Mouse (Mus musculus) megakaryocyte-erythroid progenitor cell, adult 5-6 weeks (primary cell): ENCODE measurements around the gene Gxylt2. TPM values are rescaled to one million over a fixed set of nuclear protein-coding genes. Genes with fewer than 3 reads are reported as not detected.

ENCODE experiments used
- ATAC-seq: replicated peaks from 2 replicates; pipeline ENCODE4 v1.8.0; 2016; ENCODE audit warnings: mild to moderate bottlenecking, inconsistent platforms; ENCODE audit not compliant: severe bottlenecking, poor library complexity, low FRiP score, low TSS enrichment
- total RNA-seq, 2 experiments: library from RNA; stranded (forward) in 1 of 2; stranded (reverse) in 1 of 2; fragments of 200-1000, 215-1000 nt in 1 of 2; fragments of >200 nt in 1 of 2; fragmentation: Nextera tagmentation in 1 of 2; gene quantifications; 2 replicates each; pipeline ENCODE4 v1.2.3; 2014 to 2017

Gene Gxylt2
- total RNA-seq, 2 experiments from 2014 or later, result not detected

DNA sequence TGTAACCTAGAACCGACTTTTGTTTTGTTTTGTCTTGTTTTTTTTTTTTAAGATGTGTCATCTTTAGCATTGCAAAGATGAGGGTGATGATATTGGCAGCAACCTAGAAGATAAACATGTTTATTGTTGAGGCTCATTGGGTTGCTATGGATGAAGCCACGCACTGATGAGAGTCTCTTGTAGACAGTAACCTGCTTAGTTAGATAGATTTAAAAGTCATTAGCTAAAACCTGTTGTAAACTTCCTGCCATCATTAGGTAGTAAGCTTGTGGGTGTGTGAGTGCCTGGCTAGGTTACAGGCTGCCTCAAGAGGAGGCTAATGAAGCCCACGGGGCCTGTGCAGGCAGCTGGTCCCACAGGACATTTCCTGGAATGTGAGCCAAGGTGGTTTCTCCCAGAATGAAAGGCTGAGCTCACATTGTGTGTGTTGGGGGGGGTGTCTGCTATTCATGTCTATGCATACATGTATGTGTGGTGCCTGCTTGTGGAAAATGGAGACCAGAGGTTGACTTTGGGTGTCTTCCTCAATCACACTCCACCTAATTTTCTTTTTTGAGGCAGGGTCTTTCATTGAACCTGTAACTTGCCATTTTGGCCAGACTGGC is 87.6 kb downstream of the Gxylt2 start:
- no peak for ATAC-seq

DNA sequence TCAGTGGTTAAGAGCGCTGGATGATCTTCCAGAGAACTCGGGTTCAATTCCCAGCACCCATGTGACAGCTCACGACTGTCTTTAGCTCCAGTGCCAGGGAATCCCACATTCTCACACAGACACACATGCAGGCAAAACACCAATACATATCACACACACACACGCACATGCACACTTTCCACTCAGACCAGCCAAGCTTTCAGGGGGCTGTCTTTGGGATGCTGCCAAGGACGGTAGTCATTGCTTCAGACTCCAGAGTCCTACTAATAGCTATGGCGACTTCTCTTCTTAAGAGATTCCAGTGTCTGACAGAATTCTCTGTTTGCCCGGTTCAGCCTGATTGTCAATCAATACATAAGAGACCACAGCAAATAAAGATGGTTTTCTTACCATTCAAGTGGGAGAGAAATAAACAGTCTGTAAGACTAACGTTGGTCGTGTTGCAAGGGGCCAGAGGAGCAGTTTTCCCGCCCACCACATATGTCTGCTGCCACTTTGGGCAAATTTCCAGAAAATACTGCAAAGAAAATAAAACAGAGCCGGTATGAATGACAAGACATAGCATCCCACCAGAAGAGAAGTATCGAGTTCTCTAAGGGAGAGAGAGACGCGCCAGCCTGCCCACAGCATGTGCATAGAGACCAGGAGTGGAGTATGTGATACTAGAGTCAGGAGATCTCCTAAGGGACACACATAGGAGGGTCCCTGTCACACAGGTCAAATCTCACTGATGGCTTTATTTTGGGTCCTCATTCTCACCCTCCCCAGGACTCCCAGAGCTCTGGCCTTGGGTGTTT is 88.6 kb downstream of the Gxylt2 start:
- ATAC-seq, result no peak

- ATAC-seq, result no peak
Observed at GRCm38 (mm10) chr6:100795797-100796196, 91.3 kb downstream of the Gxylt2 start.

GRCm38 (mm10) chr6:100799290-100799689 is 94.8 kb downstream of the Gxylt2 start:
- ATAC-seq, result no peak

DNA sequence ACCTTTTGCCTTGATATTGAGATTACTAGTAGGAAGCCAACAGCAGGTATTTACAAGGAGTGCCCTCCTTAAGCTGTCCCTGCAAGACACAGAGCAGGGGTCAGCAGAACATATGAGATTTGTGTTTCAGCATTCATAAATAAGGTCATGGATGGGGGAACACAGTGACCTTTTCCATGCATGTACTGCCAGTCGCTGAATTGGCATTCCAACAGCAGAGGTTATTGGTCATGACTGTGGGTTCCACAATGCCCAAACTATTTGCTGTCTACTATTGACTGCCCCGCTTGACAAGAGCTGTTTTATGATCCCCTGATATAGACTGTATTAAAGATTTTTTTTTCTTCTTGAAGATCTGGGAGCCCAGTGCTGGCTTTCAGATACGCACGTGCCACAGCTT is 95.2 kb downstream of the Gxylt2 start:
- no peak for ATAC-seq

GRCm38 (mm10) chr6:100800497-100800955 is 96.0 kb downstream of the Gxylt2 start:
- no peak for ATAC-seq

- no peak for ATAC-seq
Observed at GRCm38 (mm10) chr6:100802381-100803083, 98.0 kb downstream of the Gxylt2 start.

- ATAC-seq, result no peak
Observed at GRCm38 (mm10) chr6:100803250-100803649, 98.7 kb downstream of the Gxylt2 start.

- ATAC-seq, result no peak
Observed at GRCm38 (mm10) chr6:100807187-100807586, 102.7 kb downstream of the Gxylt2 start.

DNA sequence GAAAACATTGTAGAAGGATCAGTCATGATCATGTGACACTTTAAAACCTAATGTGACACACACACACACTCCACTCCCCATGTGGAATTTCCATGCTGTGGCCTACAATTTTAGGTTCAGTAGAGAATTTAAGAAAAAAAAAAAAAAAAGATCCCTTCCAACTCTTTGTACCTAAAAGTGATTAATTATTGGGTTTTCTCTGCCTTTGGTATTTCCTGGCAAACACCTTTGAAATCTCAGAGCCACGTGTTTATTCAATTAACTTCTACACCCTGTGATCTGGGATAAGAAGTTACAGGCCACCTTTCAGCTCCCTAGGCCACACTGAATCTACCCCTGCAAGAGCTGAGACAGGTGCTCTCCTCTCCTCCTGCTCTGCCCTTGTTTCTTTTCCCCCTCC is 103.2 kb downstream of the Gxylt2 start:
- ATAC-seq, result no peak

- ATAC-seq, result no peak
Observed at GRCm38 (mm10) chr6:100808221-100808778, 103.8 kb downstream of the Gxylt2 start.

- ATAC-seq, result no peak
Observed at GRCm38 (mm10) chr6:100810117-100810516, 105.6 kb downstream of the Gxylt2 start.

DNA sequence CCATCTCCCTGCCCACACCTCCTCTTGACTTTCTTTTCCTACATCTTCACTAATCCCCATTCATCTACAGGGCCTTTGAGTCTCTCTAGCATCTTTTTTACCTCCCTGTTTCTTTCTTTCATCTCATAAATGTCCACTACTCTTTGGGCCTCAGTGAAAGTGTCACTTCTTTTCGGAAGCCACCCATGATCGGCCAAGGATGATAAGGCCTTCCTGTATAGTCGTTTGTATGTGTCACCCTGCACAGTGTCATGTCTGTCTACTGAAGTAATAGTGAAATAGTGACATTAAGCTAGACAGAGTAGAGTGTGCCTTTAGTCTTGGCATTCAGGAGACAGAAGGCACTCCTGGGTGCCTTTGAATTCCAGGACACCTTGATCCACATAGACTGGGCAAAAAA is 107.2 kb downstream of the Gxylt2 start:
- no peak for ATAC-seq

- ATAC-seq, result no peak
Observed at GRCm38 (mm10) chr6:100821367-100821766, 116.8 kb downstream of the Gxylt2 start.

GRCm38 (mm10) chr6:100823356-100823755 is 118.8 kb downstream of the Gxylt2 start:
- ATAC-seq, result no peak

GRCm38 (mm10) chr6:100824381-100824965 is 119.9 kb downstream of the Gxylt2 start:
- ATAC-seq, result no peak

DNA sequence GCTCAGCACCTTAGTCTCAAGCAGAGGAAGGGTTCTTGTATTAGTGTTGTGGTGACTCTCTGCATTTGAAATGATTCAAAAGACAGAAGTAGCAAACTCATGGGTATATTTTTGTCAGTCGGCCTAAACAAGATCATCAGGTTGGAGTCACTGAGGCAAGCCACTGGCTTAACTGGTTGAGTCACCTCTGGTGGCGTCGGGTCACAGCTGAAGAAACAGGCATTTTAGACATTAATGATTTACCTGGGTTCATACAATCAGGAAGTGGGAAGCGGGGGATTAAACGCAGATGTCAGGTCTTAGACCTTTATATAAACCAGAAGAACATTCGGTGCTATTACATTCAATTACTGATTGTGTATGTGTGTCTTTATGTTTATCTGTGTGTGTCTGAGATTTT is 121.5 kb downstream of the Gxylt2 start:
- ATAC-seq, result no peak

DNA sequence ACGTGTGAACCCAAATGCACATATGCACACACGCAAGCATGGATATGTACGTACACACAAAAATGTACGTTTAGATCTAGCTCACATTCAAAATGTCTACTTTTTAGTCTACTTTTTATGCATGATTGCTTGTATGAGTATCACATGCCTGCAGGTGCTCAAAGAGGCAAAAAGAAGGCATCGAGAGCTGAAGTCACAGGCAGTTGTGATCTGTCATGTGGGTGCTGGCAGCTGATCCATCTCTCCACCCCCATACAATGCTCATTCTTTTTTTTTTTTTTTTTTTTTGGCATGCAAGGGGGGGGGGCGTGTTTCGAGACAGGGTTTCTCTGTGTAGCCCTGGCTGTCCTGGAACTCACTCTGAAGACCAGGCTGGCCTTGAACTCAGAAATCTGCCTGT is 124.0 kb downstream of the Gxylt2 start:
- no peak for ATAC-seq

- no peak for ATAC-seq
Observed at GRCm38 (mm10) chr6:100829770-100830169, 125.2 kb downstream of the Gxylt2 start.

GRCm38 (mm10) chr6:100831188-100831587 is 126.7 kb downstream of the Gxylt2 start:
- no peak for ATAC-seq
